Mouse (Mus musculus) MEL (cell line): ENCODE results near the gene Tank. TPM values are rescaled to one million over a fixed set of nuclear protein-coding genes. Genes with fewer than 3 reads are reported as not detected.

Source experiments
- DNase-seq: peaks from one replicate; pipeline ENCODE4 v3.0.0; 2011; ENCODE audit warnings: low read depth, low spot score
- H3K27ac ChIP-seq: 2 replicates; pipeline ENCODE4 v1.5.1; 2012; ENCODE audit warnings: low read depth, mild to moderate bottlenecking, control low read depth, low read length, moderate library complexity; ENCODE audit not compliant: control insufficient read depth
- H3K27me3 ChIP-seq, 2 experiments: fragments of 150-350 bp in 1 of 2; sonication (generic) in 1 of 2; 2 replicates each; pipeline ENCODE4 v1.6.1; 2012; ENCODE audit warnings: low read length in 2 of 2, mild to moderate bottlenecking in 2 of 2, improper control_type of control experiment in 1 of 2, moderate library complexity in 1 of 2; ENCODE audit not compliant: insufficient read depth in 2 of 2, control insufficient read depth in 1 of 2
- H3K36me3 ChIP-seq, 2 experiments: 2 replicates each; pipeline ENCODE4 v1.6.1; 2012 to 2014; ENCODE audit warnings: low read length in 2 of 2, improper control_type of control experiment in 1 of 2, inconsistent platforms in 1 of 2, mild to moderate bottlenecking in 1 of 2; ENCODE audit not compliant: insufficient read depth in 2 of 2, control insufficient read depth in 1 of 2
- H3K4me1 ChIP-seq, 2 experiments: fragments of 150-350 bp in 1 of 2; sonication (generic) in 1 of 2; 2 replicates each; pipeline ENCODE4 v1.6.1; 2012; ENCODE audit warnings: low read length in 2 of 2, improper control_type of control experiment in 1 of 2, mild to moderate bottlenecking in 1 of 2; ENCODE audit not compliant: insufficient read depth in 2 of 2, control insufficient read depth in 1 of 2
- H3K4me3 ChIP-seq, 2 experiments: fragments of 150-350 bp in 1 of 2; sonication (generic) in 1 of 2; 2 replicates each; pipeline ENCODE4 v1.5.1; 2012; ENCODE audit warnings: low read depth in 2 of 2, low read length in 2 of 2, mild to moderate bottlenecking in 2 of 2, moderate library complexity in 2 of 2, control low read depth in 1 of 2, improper control_type of control experiment in 1 of 2; ENCODE audit not compliant: control insufficient read depth in 1 of 2, insufficient read depth in 1 of 2
- H3K79me2 ChIP-seq: 2 replicates; pipeline ENCODE4 v1.6.1; 2012; ENCODE audit warnings: mild to moderate bottlenecking, low read length, moderate library complexity; ENCODE audit not compliant: control insufficient read depth, poor library complexity, insufficient read depth
- H3K9ac ChIP-seq: 2 replicates; pipeline ENCODE4 v1.6.1; 2012; ENCODE audit warnings: low read depth, mild to moderate bottlenecking, control low read depth, low read length, moderate library complexity; ENCODE audit not compliant: control insufficient read depth, poor library complexity, severe bottlenecking
- H3K9me3 ChIP-seq: fragments of 150-350 bp; sonication (generic); replicated peaks from 2 replicates; pipeline ENCODE4 v1.6.1; 2012; ENCODE audit warnings: mild to moderate bottlenecking, low read length, improper control_type of control experiment, moderate library complexity; ENCODE audit not compliant: insufficient read depth
- BHLHE40 ChIP-seq: IDR thresholded peaks from 2 replicates; pipeline ENCODE4 v1.6.1; 2012; ENCODE audit warnings: low read depth, mild to moderate bottlenecking, inconsistent platforms, low read length, improper control_type of control experiment, borderline replicate concordance
- CHD1 ChIP-seq: IDR thresholded peaks from 2 replicates; pipeline ENCODE4 v1.6.1; 2012; ENCODE audit warnings: low read depth, mild to moderate bottlenecking, inconsistent platforms, low read length, improper control_type of control experiment
- CTCF ChIP-seq, 3 experiments: IDR thresholded peaks in 2 of 3; conservative IDR thresholded peaks in 1 of 3; 2 replicates each; pipeline ENCODE4 v1.5.1; 2011 to 2012; ENCODE audit warnings: low read length in 3 of 3, low read depth in 2 of 3, mild to moderate bottlenecking in 2 of 3, improper control_type of control experiment in 1 of 3, inconsistent platforms in 1 of 3, mixed read lengths in 1 of 3, moderate library complexity in 1 of 3; ENCODE audit not compliant: control insufficient read depth in 1 of 3, insufficient read depth in 1 of 3, poor library complexity in 1 of 3, severe bottlenecking in 1 of 3
- E2F4 ChIP-seq: IDR thresholded peaks from 2 replicates; pipeline ENCODE4 v1.6.1; 2011; ENCODE audit warnings: low read depth, low read length, improper control_type of control experiment, borderline replicate concordance
- ELF1 ChIP-seq: IDR thresholded peaks from 2 replicates; pipeline ENCODE4 v1.6.1; 2014; ENCODE audit warnings: low read depth, mild to moderate bottlenecking, inconsistent platforms, low read length, improper control_type of control experiment, moderate library complexity
- ETS1 ChIP-seq: IDR thresholded peaks from 2 replicates; pipeline ENCODE4 v1.6.1; 2012; ENCODE audit warnings: low read depth, mild to moderate bottlenecking, inconsistent platforms, low read length, improper control_type of control experiment, moderate library complexity
- GATA1 ChIP-seq: IDR thresholded peaks from 2 replicates; pipeline ENCODE4 v1.6.1; 2011; ENCODE audit warnings: low read depth, low read length, improper control_type of control experiment
- HCFC1 ChIP-seq: IDR thresholded peaks from 2 replicates; pipeline ENCODE4 v1.6.1; 2012; ENCODE audit warnings: low read depth, mild to moderate bottlenecking, inconsistent platforms, low read length, improper control_type of control experiment, moderate library complexity
- JUND ChIP-seq: IDR thresholded peaks from 2 replicates; pipeline ENCODE4 v1.6.1; 2011; ENCODE audit warnings: low read depth, mild to moderate bottlenecking, improper control_type of control experiment, low read length
- KAT2A ChIP-seq: conservative IDR thresholded peaks from 2 replicates; pipeline ENCODE4 v1.6.1; 2012; ENCODE audit warnings: low read depth, low read length, improper control_type of control experiment, inconsistent platforms
- MAFK ChIP-seq: IDR thresholded peaks from 2 replicates; pipeline ENCODE4 v1.6.1; 2011; ENCODE audit warnings: low read depth, mild to moderate bottlenecking, low read length, improper control_type of control experiment, borderline replicate concordance
- MAX ChIP-seq: IDR thresholded peaks from 2 replicates; pipeline ENCODE4 v1.6.1; 2011; ENCODE audit warnings: low read length, improper control_type of control experiment
- MAZ ChIP-seq: IDR thresholded peaks from 2 replicates; pipeline ENCODE4 v1.6.1; 2012; ENCODE audit warnings: low read depth, mild to moderate bottlenecking, inconsistent platforms, low read length, improper control_type of control experiment
- MEF2A ChIP-seq: IDR thresholded peaks from 2 replicates; pipeline ENCODE4 v1.6.1; 2014; ENCODE audit warnings: low read depth, mild to moderate bottlenecking, inconsistent platforms, low read length, improper control_type of control experiment; ENCODE audit not compliant: poor library complexity, insufficient replicate concordance, severe bottlenecking; ENCODE audit errors: extremely low read depth
- MXI1 ChIP-seq: IDR thresholded peaks from 2 replicates; pipeline ENCODE4 v1.6.1; 2011; ENCODE audit warnings: mild to moderate bottlenecking, low read depth, low read length, improper control_type of control experiment
- MYC ChIP-seq: IDR thresholded peaks from 2 replicates; pipeline ENCODE4 v1.6.1; 2011; ENCODE audit warnings: low read depth, mild to moderate bottlenecking, low read length, improper control_type of control experiment, moderate library complexity
- NELFE ChIP-seq: IDR thresholded peaks from 2 replicates; pipeline ENCODE4 v1.6.1; 2011; ENCODE audit warnings: low read depth, low read length, improper control_type of control experiment
- POLR2AphosphoS2 ChIP-seq: IDR thresholded peaks from 2 replicates; pipeline ENCODE4 v1.6.1; 2011; ENCODE audit warnings: low read length, improper control_type of control experiment
- RAD21 ChIP-seq: IDR thresholded peaks from 2 replicates; pipeline ENCODE4 v1.6.1; 2011; ENCODE audit warnings: mild to moderate bottlenecking, low read depth, low read length, improper control_type of control experiment
- RCOR1 ChIP-seq: IDR thresholded peaks from 2 replicates; pipeline ENCODE4 v1.6.1; 2012; ENCODE audit warnings: low read depth, mild to moderate bottlenecking, inconsistent platforms, low read length, improper control_type of control experiment
- SMC3 ChIP-seq: IDR thresholded peaks from 2 replicates; pipeline ENCODE4 v1.6.1; 2011; ENCODE audit warnings: low read depth, low read length, improper control_type of control experiment
- TBP ChIP-seq: IDR thresholded peaks from 2 replicates; pipeline ENCODE4 v1.8.0; 2011; ENCODE audit warnings: low read depth, low read length, improper control_type of control experiment
- TCF12 ChIP-seq: IDR thresholded peaks from 2 replicates; pipeline ENCODE4 v1.6.1; 2014; ENCODE audit warnings: low read depth, mild to moderate bottlenecking, inconsistent platforms, low read length, improper control_type of control experiment, moderate library complexity
- USF1 ChIP-seq: IDR thresholded peaks from 2 replicates; pipeline ENCODE4 v1.6.1; 2014; ENCODE audit warnings: low read depth, mild to moderate bottlenecking, inconsistent platforms, low read length, improper control_type of control experiment, moderate library complexity
- ZC3H11A ChIP-seq: IDR thresholded peaks from 2 replicates; pipeline ENCODE4 v1.6.1; 2012; ENCODE audit warnings: low read depth, mild to moderate bottlenecking, inconsistent platforms, low read length, improper control_type of control experiment
- ZNF384 ChIP-seq: IDR thresholded peaks from 2 replicates; pipeline ENCODE4 v1.6.1; 2012; ENCODE audit warnings: low read depth, mild to moderate bottlenecking, inconsistent platforms, low read length, improper control_type of control experiment
- polyA plus RNA-seq, 2 experiments: library from polyadenylated mRNA; stranded (reverse) in 1 of 2; unstranded in 1 of 2; fragments of >175 nt in 1 of 2; fragments of >200 nt in 1 of 2; gene quantifications; 2 replicates each; pipeline versions ENCODE4 v1.2.1 to v1.2.4; 2012; ENCODE audit warnings: low replicate concordance in 2 of 2, low read depth in 1 of 2; ENCODE audit not compliant: insufficient read length in 2 of 2, insufficient read depth in 1 of 2, missing spikeins in 1 of 2
- total RNA-seq: library from RNA; depleted of rRNA; stranded (reverse); fragments of 300-350 nt; gene quantifications from 2 replicates; pipeline ENCODE4 v1.2.3, GENCODE M21; 2012

Gene Tank
- total and polyA plus RNA-seq, 3 experiments = 27.0 to 96.7 (median 27.4) TPM

DNA sequence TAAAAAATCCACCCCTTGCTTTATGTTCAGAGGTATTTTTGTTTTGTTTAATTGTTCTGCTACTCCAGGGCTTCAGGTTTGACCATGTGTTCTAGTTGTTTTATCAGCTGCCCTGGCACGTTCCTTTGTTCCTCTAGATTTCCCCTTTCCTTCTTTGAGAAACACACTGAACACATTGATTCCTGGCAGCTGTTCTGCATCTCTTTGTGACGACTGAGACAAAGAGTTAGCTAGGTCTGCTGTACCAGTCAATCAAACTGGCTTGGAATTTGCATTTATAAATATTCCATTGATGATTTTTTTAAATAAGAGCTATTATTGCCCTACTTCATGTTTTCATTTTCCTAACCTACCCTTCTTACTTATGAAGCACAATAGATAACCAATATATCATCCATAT, 39.0 kb upstream of the Tank start:
- Histone ChIP-seq H3K4me1 (no peaks in the 10 kb centered on the region), H3K79me2 (no peaks in the 10 kb centered on the region), H3K9me3 (no peaks in the 10 kb centered on the region), H3K4me3 (no peak overlapping the region), H3K27me3 (no peaks in the 10 kb centered on the region; a peak in 1 of 4 replicates), H3K27ac (no peak overlapping the region), H3K9ac (no peak overlapping the region), H3K36me3 (no peaks in the 10 kb centered on the region)
- no peak for DNase-seq
- no peak for TF ChIP-seq CHD1
- no peak for TF ChIP-seq TBP
- TF ChIP-seq ZC3H11A = no peak
- no peak for TF ChIP-seq SMC3
- no peak for TF ChIP-seq MAX
- TF ChIP-seq ZNF384 = no peak
- TF ChIP-seq ELF1 = no peak
- TF ChIP-seq E2F4 = no peak
- no peak for TF ChIP-seq JUND
- TF ChIP-seq RCOR1 = no peak
- TF ChIP-seq MXI1 = no peak
- no peak for TF ChIP-seq NELFE
- TF ChIP-seq CTCF (IDR thresholded peaks at IDR 0.05 in 2 of 3, conservative IDR thresholded peaks at IDR 0.05 in 1 of 3; ENCODE audit: control insufficient read depth in 1 of 3, insufficient read depth in 1 of 3, low read depth in 2 of 3, low read length in 3 of 3, poor library complexity in 1 of 3, severe bottlenecking in 1 of 3) = no peak
- TF ChIP-seq POLR2AphosphoS2 = no peak
- no peak for TF ChIP-seq MEF2A
- TF ChIP-seq MYC = no peak
- no peak for TF ChIP-seq GATA1
- no peak for TF ChIP-seq KAT2A
- TF ChIP-seq TCF12 = no peak
- TF ChIP-seq USF1 = no peak

DNA sequence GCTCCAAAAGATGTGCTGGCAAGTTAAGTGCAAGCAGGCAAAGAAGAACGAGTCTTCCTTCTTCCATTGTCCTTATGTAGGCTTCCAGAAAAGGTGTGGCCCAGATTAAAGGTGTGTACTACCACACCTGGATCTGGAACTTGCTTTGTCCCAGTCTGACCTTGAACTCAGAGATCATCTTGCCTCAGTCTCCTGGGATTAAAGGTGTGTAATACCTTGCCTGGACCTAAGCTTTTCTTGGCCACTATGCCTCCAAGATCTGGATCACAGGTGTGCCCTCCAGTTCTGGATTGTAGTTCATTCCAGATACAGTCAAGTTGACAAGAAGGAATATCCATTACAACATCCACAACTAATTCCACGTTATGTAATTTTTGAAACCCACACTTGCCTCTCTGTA, 36.0 kb upstream of the Tank start:
- no peaks in the 10 kb centered on the region for H3K79me2 ChIP-seq
- no peaks in the 10 kb centered on the region for H3K4me1 ChIP-seq
- H3K9me3 ChIP-seq = no peaks in the 10 kb centered on the region
- no peak overlapping the region for H3K4me3 ChIP-seq
- no peaks in the 10 kb centered on the region; a peak in 2 of 4 replicates for H3K27me3 ChIP-seq
- no peak overlapping the region for H3K9ac ChIP-seq
- no peaks in the 10 kb centered on the region for H3K36me3 ChIP-seq
- TF ChIP-seq USF1 (no peak), MAZ (no peak), RAD21 (no peak), ETS1 (no peak), MAFK (no peak), BHLHE40 (no peak), NELFE (no peak), HCFC1 (no peak), CTCF (IDR thresholded peaks at IDR 0.05 in 2 of 3, conservative IDR thresholded peaks at IDR 0.05 in 1 of 3; ENCODE audit: control insufficient read depth in 1 of 3, insufficient read depth in 1 of 3, low read depth in 2 of 3, low read length in 3 of 3, poor library complexity in 1 of 3, severe bottlenecking in 1 of 3) (no peak)
- no peak overlapping the region for H3K27ac ChIP-seq
- no peak for DNase-seq
